Mouse (Mus musculus) lung, adult 2 months (tissue): ENCODE measurements around the gene Epb41. TPM values are rescaled to one million over a fixed set of nuclear protein-coding genes. Genes with fewer than 3 reads are reported as not detected.

Experiments used
- DNase-seq: peaks from one replicate; pipeline ENCODE4 v3.0.0; 2022
- H3K4me1 ChIP-seq: fragments of 200-500 bp; 2 replicates; pipeline ENCODE4 v1.6.1; 2011; ENCODE audit warnings: low read length; ENCODE audit not compliant: control insufficient read depth, insufficient read depth
- H3K4me3 ChIP-seq: fragments of 200-500 bp; replicated peaks from 2 replicates; pipeline ENCODE3; 2011; ENCODE audit warnings: low read depth, mild to moderate bottlenecking, control low read depth, low read length; ENCODE audit errors: extremely low read depth
- CTCF ChIP-seq: fragments of 200-500 bp; IDR thresholded peaks from 2 replicates; pipeline ENCODE4 v1.5.1; 2011; ENCODE audit warnings: mild to moderate bottlenecking, low read length, control low read depth; ENCODE audit not compliant: insufficient read depth
- POLR2A ChIP-seq: fragments of 200-500 bp; IDR thresholded peaks from 2 replicates; pipeline ENCODE4 v1.6.1; 2011; ENCODE audit warnings: low read depth, mild to moderate bottlenecking, control low read depth, low read length, borderline replicate concordance; ENCODE audit errors: extremely low read depth
- WGBS: fragments of 180-500 bp; shearing (Covaris S2); methylation state at CpG from one replicate; pipeline ENCODE4 v1.1.7; 2018; 5-methylcytosine and 5-hydroxymethylcytosine counted together
- polyA plus RNA-seq: library from polyadenylated mRNA; depleted of rRNA; stranded (reverse); fragments of >200 nt; gene quantifications from 2 replicates; pipeline ENCODE4 v1.2.3, GENCODE M21; 2012

Epb41 gene
- polyA plus RNA-seq, 1 experiment: 38.3 TPM

GRCm38 (mm10) chr4:132062934-132063884, 11.9 kb downstream of the Epb41 start:
- H3K4me1 ChIP-seq: peaks cover 8% of the 10 kb centered on the region
- no peak for DNase-seq
- 66% methylated on average over 17 of the region's 17 CpGs for WGBS
- TF ChIP-seq CTCF (no peak), POLR2A (no peak)
- H3K4me3 ChIP-seq: no peak overlapping the region

- no peak for DNase-seq
- 61% methylated on average over 8 of the region's 8 CpGs for whole genome bisulfite sequencing
- TF ChIP-seq POLR2A: no peak
- TF ChIP-seq CTCF: no peak
- Histone ChIP-seq H3K4me3 (no peak overlapping the region), H3K4me1 (peaks cover 8% of the 10 kb centered on the region)
Measured at GRCm38 (mm10) chr4:132062289-132062688, 12.8 kb downstream of the Epb41 start.

- TF ChIP-seq POLR2A: no peak
- TF ChIP-seq CTCF: no peak
- Histone ChIP-seq H3K4me1 (no peaks in the 10 kb centered on the region), H3K4me3 (no peak overlapping the region)
- 64% methylated on average over 17 of the region's 17 CpGs for WGBS
- DNase-seq: no peak
Measured at GRCm38 (mm10) chr4:132060040-132060832, 14.9 kb downstream of the Epb41 start.

- H3K4me3 ChIP-seq: no peak overlapping the region
- no peak for DNase-seq
- H3K4me1 ChIP-seq: no peaks in the 10 kb centered on the region
- WGBS: 91% methylated on average over 2 of the region's 2 CpGs
- TF ChIP-seq POLR2A: no peak
- no peak for TF ChIP-seq CTCF
Measured at GRCm38 (mm10) chr4:132059541-132059940, 15.6 kb downstream of the Epb41 start.

- H3K4me3 ChIP-seq: no peak overlapping the region
- DNase-seq: no peak
- no peaks in the 10 kb centered on the region for H3K4me1 ChIP-seq
- TF ChIP-seq POLR2A (no peak), CTCF (no peak)
Measured at GRCm38 (mm10) chr4:132057311-132057710, 17.8 kb downstream of the Epb41 start.

- WGBS: 84% methylated on average over 10 of the region's 10 CpGs
- no peak for DNase-seq
- H3K4me3 ChIP-seq: no peak overlapping the region
- TF ChIP-seq POLR2A (no peak), CTCF (no peak)
- H3K4me1 ChIP-seq: peaks cover 4% of the 10 kb centered on the region; the same call in 1 of the 2 replicates
Measured at GRCm38 (mm10) chr4:132051321-132052275, 23.5 kb downstream of the Epb41 start.

GRCm38 (mm10) chr4:132049549-132050200, 25.4 kb downstream of the Epb41 start:
- peak overlapping the region; percentile 98 for H3K4me3 ChIP-seq
- DNase-seq: no peak
- WGBS: 10% methylated on average over 15 of the region's 15 CpGs
- no peak for TF ChIP-seq POLR2A
- TF ChIP-seq CTCF: no peak
- H3K4me1 ChIP-seq: peaks cover 7% of the 10 kb centered on the region; the same call in 1 of the 2 replicates

GRCm38 (mm10) chr4:132048995-132049404, 26.1 kb downstream of the Epb41 start:
- Histone ChIP-seq H3K4me1 (peaks cover 8% of the 10 kb centered on the region), H3K4me3 (peak overlapping the region; percentile 98)
- WGBS: under 1% methylated on average over 36 of the region's 46 CpGs
- peak; percentile 75 for DNase-seq
- TF ChIP-seq POLR2A (peak; percentile 24; the same call in 1 of the 2 replicates), CTCF (no peak)
